Mouse (Mus musculus) myocyte (in vitro differentiated cells): ENCODE measurements at regions not wholly inside any gene's neighbourhood (a gene's known extent, or its start where the extent isn't known, plus 50 kb on each side); places are given as distances from the start of the nearest gene placed in this dataset.

Experiments used
- H3K27me3 ChIP-seq: one replicate; pipeline ENCODE4 v1.6.1; 2011; ENCODE audit not compliant: control insufficient read depth, insufficient read depth, insufficient read length
- H3K36me3 ChIP-seq: one replicate; pipeline ENCODE4 v1.6.1; 2011; ENCODE audit not compliant: control insufficient read depth, insufficient read depth
- H3K4me2 ChIP-seq: one replicate; pipeline ENCODE4 v1.6.1; 2011; ENCODE audit warnings: low read depth, control low read depth
- H3K4me3 ChIP-seq: one replicate; pipeline ENCODE4 v1.5.1; 2011; ENCODE audit warnings: mild to moderate bottlenecking, control low read depth, moderate library complexity
- H3K79me2 ChIP-seq: one replicate; pipeline ENCODE4 v1.6.1; 2011; ENCODE audit not compliant: control insufficient read depth, insufficient read depth
- H3ac ChIP-seq: one replicate; pipeline ENCODE4 v1.6.1; 2011; ENCODE audit not compliant: control insufficient read depth, insufficient read length
- CEBPB ChIP-seq: IDR thresholded peaks from 2 replicates; pipeline ENCODE4 v1.6.1; 2011; ENCODE audit warnings: mild to moderate bottlenecking, moderate library complexity; ENCODE audit not compliant: poor library complexity, insufficient read depth, severe bottlenecking
- E2F4 ChIP-seq: IDR thresholded peaks from one replicate; pipeline ENCODE4 v1.6.1; 2011; ENCODE audit warnings: mild to moderate bottlenecking, control low read depth, moderate library complexity; ENCODE audit not compliant: insufficient read depth
- MAX ChIP-seq: IDR thresholded peaks from one replicate; pipeline ENCODE4 v1.6.1; 2011; ENCODE audit warnings: low read depth, mild to moderate bottlenecking, control low read depth
- MYOD1 ChIP-seq, 3 experiments: IDR thresholded peaks; one replicate each; pipeline ENCODE4 v1.6.1; 2011; ENCODE audit warnings: control low read depth in 2 of 3, low read depth in 2 of 3, mild to moderate bottlenecking in 2 of 3, moderate library complexity in 1 of 3; ENCODE audit not compliant: insufficient read length in 2 of 3, control insufficient read depth in 1 of 3
- MYOG ChIP-seq, 3 experiments: IDR thresholded peaks; one replicate each; pipeline ENCODE4 v1.6.1; 2011; ENCODE audit warnings: control low read depth in 2 of 3, low read depth in 2 of 3, mild to moderate bottlenecking in 2 of 3; ENCODE audit not compliant: insufficient read length in 2 of 3, control insufficient read depth in 1 of 3, insufficient read depth in 1 of 3
- POLR2A ChIP-seq: IDR thresholded peaks from one replicate; pipeline ENCODE4 v1.6.1; 2011; ENCODE audit warnings: low read depth, mild to moderate bottlenecking, control low read depth, moderate library complexity; ENCODE audit not compliant: insufficient read length
- POLR2AphosphoS2 ChIP-seq: IDR thresholded peaks from one replicate; pipeline ENCODE4 v1.6.1; 2011; ENCODE audit warnings: low read depth, control low read depth; ENCODE audit not compliant: insufficient read length
- REST ChIP-seq: IDR thresholded peaks from one replicate; pipeline ENCODE4 v1.6.1; 2011; ENCODE audit warnings: mild to moderate bottlenecking, control low read depth, moderate library complexity; ENCODE audit not compliant: insufficient read depth, insufficient read length
- SRF ChIP-seq: IDR thresholded peaks from one replicate; pipeline ENCODE4 v1.6.1; 2011; ENCODE audit warnings: low read depth; ENCODE audit not compliant: control insufficient read depth, insufficient read length
- TCF12 ChIP-seq: IDR thresholded peaks from one replicate; pipeline ENCODE4 v1.6.1; 2011; ENCODE audit warnings: mild to moderate bottlenecking, control low read depth; ENCODE audit not compliant: poor library complexity, insufficient read depth, severe bottlenecking
- TCF3 ChIP-seq: IDR thresholded peaks from one replicate; pipeline ENCODE4 v1.6.1; 2011; ENCODE audit warnings: low read depth, control low read depth; ENCODE audit not compliant: insufficient read length
- USF1 ChIP-seq: IDR thresholded peaks from one replicate; pipeline ENCODE4 v1.6.1; 2011; ENCODE audit warnings: low read depth, mild to moderate bottlenecking, control low read depth, moderate library complexity

DNA sequence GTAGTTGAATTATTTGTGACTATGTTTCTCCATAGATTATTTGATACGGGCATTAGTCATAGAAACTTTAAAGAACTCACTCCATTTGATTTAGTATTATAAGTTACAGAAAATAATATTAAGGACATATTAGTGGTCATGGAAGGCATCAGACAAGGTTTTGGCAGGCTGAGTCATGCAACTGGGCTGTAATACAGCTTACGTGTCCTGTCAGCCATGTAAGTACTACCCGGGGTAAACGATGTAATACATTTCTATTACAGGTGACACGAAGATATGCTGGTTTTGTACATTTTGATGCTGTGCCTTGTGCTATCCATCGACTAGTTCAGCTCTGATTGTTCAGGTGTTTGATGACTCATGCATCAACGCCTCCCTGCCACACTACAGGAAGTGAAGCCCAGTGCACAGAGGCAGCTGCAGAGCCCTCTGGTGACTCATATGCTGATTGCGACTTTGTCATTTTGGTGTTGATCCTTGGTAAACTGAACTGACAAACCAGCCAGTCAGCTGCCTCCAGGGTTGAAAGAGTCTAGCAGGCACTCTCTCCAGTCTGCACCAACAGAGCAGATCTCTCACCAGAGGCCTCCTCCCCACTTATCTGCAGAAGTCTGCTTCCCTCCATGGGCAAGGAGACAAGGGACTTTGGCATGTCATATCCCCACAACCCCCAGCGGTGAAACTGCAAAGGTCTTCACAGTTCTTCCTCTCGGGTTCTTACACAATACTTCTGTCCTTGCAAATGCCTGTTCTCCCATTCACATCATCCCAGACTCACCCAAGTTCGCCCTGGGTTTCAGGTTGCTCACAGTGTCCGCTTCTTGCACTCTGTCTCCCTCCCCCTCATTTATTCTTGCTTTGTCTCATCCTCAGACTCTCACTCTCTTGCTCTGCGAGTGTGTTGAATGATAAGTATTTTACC, 165.9 kb upstream of the Npy start:
- Histone ChIP-seq H3K36me3 (no peaks in the 10 kb centered on the region), H3ac (no peak overlapping the region), H3K4me3 (no peak overlapping the region), H3K4me2 (peak overlapping the region; percentile 53), H3K27me3 (no peaks in the 10 kb centered on the region), H3K79me2 (no peaks in the 10 kb centered on the region)
- TF ChIP-seq MYOD1 (IDR thresholded peaks at IDR 0.05; ENCODE audit: control insufficient read depth in 1 of 3, insufficient read length in 2 of 3, low read depth in 2 of 3), result peak in 2 of 3 experiments; percentile 38 to 77
- no peak for TF ChIP-seq E2F4
- no peak for TF ChIP-seq TCF12
- peak in 2 of 3 experiments; percentile 4 to 11 for TF ChIP-seq MYOG (IDR thresholded peaks at IDR 0.05; ENCODE audit: control insufficient read depth in 1 of 3, insufficient read depth in 1 of 3, insufficient read length in 2 of 3, low read depth in 2 of 3)

DNA sequence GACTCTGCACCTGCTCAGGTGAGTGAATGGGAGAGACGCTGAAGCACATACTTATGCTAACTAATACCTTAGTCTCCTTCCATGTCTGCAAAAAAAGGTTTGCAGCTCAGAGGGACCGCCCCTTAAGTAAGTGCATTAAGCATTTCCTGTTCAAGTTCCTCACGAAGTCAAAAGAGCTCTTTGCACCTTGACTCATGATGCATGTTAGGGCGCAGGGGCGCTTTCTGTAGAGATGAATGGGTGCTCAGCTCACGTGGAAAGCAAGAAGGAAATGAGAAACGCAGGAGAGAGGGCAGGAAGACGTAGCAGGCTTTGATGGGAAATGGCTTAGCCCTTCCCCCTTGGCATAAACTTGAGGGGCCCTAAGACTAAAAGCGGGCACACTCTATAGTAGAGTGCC, 164.5 kb upstream of the Npy start:
- no peak overlapping the region for H3K4me3 ChIP-seq
- no peak overlapping the region for H3ac ChIP-seq
- no peaks in the 10 kb centered on the region for H3K79me2 ChIP-seq
- H3K4me2 ChIP-seq, result no peak overlapping the region
- no peaks in the 10 kb centered on the region for H3K27me3 ChIP-seq
- H3K36me3 ChIP-seq, result no peaks in the 10 kb centered on the region
- TF ChIP-seq TCF12 (no peak), POLR2A (no peak), SRF (no peak)

- Histone ChIP-seq H3K36me3 (no peaks in the 10 kb centered on the region), H3K4me3 (no peak overlapping the region), H3K27me3 (no peaks in the 10 kb centered on the region), H3ac (no peak overlapping the region), H3K79me2 (no peaks in the 10 kb centered on the region), H3K4me2 (no peak overlapping the region)
- TF ChIP-seq SRF, result no peak
- no peak for TF ChIP-seq REST
- no peak for TF ChIP-seq E2F4
Measured at GRCm38 (mm10) chr6:49670991-49671390, 151.5 kb upstream of the Npy start.

DNA sequence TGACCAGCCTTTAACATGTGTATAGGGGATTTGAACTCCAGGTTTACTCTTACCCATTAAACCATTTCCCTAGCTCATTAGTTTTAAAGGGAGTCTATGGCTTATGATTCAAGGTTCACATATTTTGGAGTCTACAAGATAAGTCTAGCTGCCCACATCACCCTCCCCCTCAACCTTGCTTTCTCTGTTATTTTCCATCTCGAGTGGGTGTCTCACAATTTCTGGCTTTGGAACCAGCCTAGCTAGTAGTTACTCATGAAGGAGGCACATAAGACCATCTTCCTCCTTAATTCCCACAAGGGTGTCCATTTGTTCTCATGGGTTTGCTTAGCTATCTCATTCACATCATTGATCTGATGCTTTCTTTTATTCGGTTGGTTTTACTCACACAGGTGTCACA, 150.6 kb upstream of the Npy start:
- H3ac ChIP-seq, result no peak overlapping the region
- no peaks in the 10 kb centered on the region for H3K36me3 ChIP-seq
- no peak for TF ChIP-seq MYOD1 (IDR thresholded peaks at IDR 0.05; ENCODE audit: control insufficient read depth in 1 of 3, insufficient read length in 2 of 3, low read depth in 2 of 3)
- no peak for TF ChIP-seq SRF
- TF ChIP-seq CEBPB, result no peak
- H3K79me2 ChIP-seq, result no peaks in the 10 kb centered on the region
- no peak overlapping the region for H3K4me3 ChIP-seq
- H3K4me2 ChIP-seq, result no peak overlapping the region
- no peaks in the 10 kb centered on the region for H3K27me3 ChIP-seq

DNA sequence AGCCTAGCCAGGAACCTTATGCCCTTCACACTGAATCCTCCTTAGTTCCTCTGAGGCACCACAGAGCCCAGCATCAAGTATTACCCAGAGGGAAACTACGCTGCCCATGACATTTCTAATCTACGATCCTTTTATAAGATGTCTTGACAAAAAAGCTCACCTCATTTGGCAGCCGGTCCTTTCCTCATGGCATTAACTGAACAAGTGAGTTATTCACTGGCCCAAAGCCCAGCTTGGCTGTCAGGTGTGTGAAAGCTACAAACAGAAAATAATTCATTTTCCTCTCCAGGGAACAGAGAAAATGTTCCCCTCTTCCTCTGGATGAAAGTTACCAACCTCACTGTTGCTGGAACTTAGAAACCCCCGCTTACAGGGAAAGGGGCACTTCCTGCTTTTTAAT, 135.7 kb upstream of the Npy start:
- H3K4me3 ChIP-seq, result no peak overlapping the region
- no peaks in the 10 kb centered on the region for H3K27me3 ChIP-seq
- no peak for TF ChIP-seq REST
- no peak for TF ChIP-seq TCF3
- TF ChIP-seq MYOG (IDR thresholded peaks at IDR 0.05; ENCODE audit: control insufficient read depth in 1 of 3, insufficient read depth in 1 of 3, insufficient read length in 2 of 3, low read depth in 2 of 3), result no peak
- TF ChIP-seq MYOD1 (IDR thresholded peaks at IDR 0.05; ENCODE audit: control insufficient read depth in 1 of 3, insufficient read length in 2 of 3, low read depth in 2 of 3), result no peak
- no peak for TF ChIP-seq POLR2A
- TF ChIP-seq POLR2AphosphoS2, result no peak

GRCm38 (mm10) chr6:49692032-49692539, 130.4 kb upstream of the Npy start:
- Histone ChIP-seq H3K4me3 (no peak overlapping the region), H3K4me2 (no peak overlapping the region), H3ac (no peak overlapping the region), H3K27me3 (no peaks in the 10 kb centered on the region), H3K79me2 (no peaks in the 10 kb centered on the region), H3K36me3 (no peaks in the 10 kb centered on the region)
- TF ChIP-seq POLR2AphosphoS2, result no peak
- no peak for TF ChIP-seq POLR2A
- no peak for TF ChIP-seq MAX
- no peak for TF ChIP-seq USF1
- TF ChIP-seq REST, result no peak

More for the DNA sequence above, 135.7 kb upstream of the Npy start:
- Histone ChIP-seq H3K36me3 (no peaks in the 10 kb centered on the region), H3K79me2 (no peaks in the 10 kb centered on the region), H3ac (no peak overlapping the region), H3K4me2 (no peak overlapping the region)
